Mouse (Mus musculus) liver (tissue): ENCODE data around the gene Dnaaf3.

Experiments
- DNase-seq: peaks from one replicate; pipeline ENCODE4 v3.0.0-alpha.2; 2020; ENCODE audit warnings: mixed read lengths

The Dnaaf3 gene

GRCm38 (mm10) chr7:4498251-4498650 lies 34.0 kb downstream of the Dnaaf3 start:
- no peak for DNase-seq

GRCm38 (mm10) chr7:4497271-4497903 lies 34.9 kb downstream of the Dnaaf3 start:
- no peak for DNase-seq

GRCm38 (mm10) chr7:4496468-4496867 lies 35.8 kb downstream of the Dnaaf3 start:
- DNase-seq: no peak

GRCm38 (mm10) chr7:4493991-4494390 lies 38.3 kb downstream of the Dnaaf3 start:
- no peak for DNase-seq

GRCm38 (mm10) chr7:4492284-4493224 lies 39.7 kb downstream of the Dnaaf3 start:
- no peak for DNase-seq

GRCm38 (mm10) chr7:4491308-4491707 lies 40.9 kb downstream of the Dnaaf3 start:
- no peak for DNase-seq

DNA sequence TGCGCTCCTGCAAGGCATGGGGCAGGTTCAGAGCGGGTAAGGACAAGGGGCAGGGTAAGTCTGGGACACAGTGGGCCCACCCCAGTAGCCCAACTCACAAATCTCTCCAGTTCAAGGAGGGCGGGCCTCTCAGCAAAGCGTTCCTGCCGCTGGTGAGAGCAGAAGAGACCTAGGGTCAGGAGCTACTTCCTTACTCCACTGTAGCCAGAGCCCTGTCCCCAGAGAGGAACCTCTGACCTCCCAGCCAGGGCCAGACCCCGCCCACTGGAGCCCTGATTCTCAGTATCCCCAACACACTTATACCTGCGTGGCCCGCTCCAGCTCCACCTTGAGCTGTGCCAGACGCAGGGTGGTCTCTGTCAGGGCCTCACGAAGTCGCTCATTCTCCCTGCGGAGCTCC lies 50.0 kb downstream of the Dnaaf3 start:
- DNase-seq: no peak

- DNase-seq: peak; percentile 30
These were observed 52.6 kb downstream of the Dnaaf3 start for GRCm38 (mm10) chr7:4479674-4480073.

DNA sequence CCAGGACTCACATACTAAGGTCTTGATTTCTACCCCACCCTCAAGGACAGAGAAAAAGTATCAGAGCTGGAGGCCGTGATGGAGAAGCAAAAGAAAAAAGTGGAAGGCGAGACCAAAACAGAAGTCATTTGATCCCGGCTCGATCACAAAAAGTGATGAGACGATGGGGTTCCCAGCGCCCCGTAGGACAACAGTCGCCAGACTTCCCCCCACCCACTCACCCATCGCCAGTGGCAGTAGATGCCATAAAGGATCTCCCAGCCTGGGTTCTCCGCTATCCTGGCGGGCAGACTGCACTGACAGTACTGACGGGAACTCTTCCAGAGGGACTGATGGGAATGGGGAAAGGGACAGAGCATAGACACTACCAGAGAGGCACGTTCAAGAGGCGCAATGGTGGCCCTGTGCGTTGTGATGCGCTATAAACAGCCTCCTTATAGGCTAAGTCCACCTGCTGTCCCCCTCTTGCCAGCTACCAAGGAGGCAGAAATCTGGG lies 53.4 kb downstream of the Dnaaf3 start:
- DNase-seq: no peak

DNA sequence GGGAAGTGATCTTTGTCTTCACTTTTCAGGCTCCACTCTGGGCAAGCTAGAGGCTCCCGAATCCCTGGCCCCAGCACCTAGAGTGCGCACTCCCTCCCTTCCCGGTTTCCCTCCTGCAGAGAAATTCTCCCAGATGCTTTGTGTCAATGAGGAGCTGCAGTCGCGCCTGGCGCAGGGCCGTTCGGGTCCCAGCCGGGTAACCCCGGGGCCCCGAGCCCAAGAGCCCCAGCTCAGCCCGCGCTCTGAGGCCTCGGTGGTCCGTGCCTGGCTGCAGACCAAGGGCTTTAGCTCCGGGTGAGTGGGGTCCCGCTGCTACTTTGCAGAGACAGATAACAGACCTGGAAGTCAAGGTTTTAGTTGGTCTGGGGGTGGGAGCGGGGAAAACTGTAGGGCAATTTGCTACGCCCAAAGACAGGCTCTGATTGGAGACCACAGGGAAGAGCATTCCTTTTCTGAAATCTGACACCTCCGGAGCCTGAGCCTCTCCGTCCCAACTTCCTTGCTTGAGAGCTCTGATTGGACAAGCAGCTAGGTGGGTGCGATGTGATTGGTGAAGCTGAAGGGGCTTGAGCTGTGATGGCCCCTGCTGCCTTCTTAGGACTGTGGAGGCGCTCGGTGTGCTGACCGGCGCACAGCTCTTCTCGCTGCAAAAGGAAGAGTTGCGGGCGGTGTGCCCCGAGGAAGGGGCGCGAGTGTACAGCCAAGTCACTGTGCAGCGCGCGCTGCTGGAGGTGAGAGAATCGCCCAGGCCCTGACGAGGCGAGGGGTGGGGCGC lies 54.0 kb downstream of the Dnaaf3 start:
- peak; percentile 65 for DNase-seq

DNA sequence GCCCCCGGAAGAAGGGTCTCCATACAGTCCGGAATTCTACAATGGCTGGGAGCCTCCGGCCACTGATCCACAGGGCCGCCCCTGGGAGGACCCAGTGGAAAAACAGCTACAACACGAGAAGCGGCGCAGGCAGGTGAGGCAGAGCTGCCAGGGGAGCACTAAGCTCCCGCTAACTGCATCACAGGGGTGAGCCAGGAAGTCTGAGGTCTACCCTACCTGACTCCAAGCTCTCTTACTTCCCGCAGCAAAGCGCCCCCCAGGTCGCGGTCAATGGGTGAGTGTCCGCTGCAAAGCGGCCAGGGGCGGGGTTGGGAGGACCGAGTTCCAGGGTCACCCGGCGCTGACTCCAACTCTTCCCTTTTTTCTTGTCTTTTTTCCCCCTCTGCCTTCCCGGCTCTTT lies 58.3 kb downstream of the Dnaaf3 start:
- no peak for DNase-seq
